Mouse (Mus musculus) embryonic facial prominence, embryonic 14.5 days (tissue): ENCODE measurements around the gene Cenpq. TPM values are rescaled to one million over a fixed set of nuclear protein-coding genes. Genes with fewer than 3 reads are reported as not detected.

Experiments
- ATAC-seq: fragments of 200-750 bp; cut with Nextera tagmentation; 2 replicates; pipeline ENCODE4 v1.8.0; 2017; ENCODE audit warnings: low read depth, moderate number of reproducible peaks, moderate TSS enrichment
- DNase-seq: peaks from one replicate; pipeline ENCODE4 v3.0.0-alpha.2; 2015; ENCODE audit warnings: low spot score
- H3K27ac ChIP-seq: fragments of 300-500 bp; sonication (generic); replicated peaks from 2 replicates; pipeline ENCODE4 v1.5.1; 2014; ENCODE audit warnings: low read depth, mild to moderate bottlenecking, low read length, moderate library complexity
- H3K27me3 ChIP-seq: fragments of 300-500 bp; sonication (generic); replicated peaks from 2 replicates; pipeline ENCODE4 v1.6.1; 2014; ENCODE audit warnings: low read length; ENCODE audit not compliant: control insufficient read depth, insufficient read depth
- H3K36me3 ChIP-seq: fragments of 300-500 bp; sonication (generic); 2 replicates; pipeline ENCODE4 v1.6.1; 2014; ENCODE audit warnings: low read length, mixed read lengths; ENCODE audit not compliant: control insufficient read depth, insufficient read depth
- H3K4me1 ChIP-seq: fragments of 300-500 bp; sonication (generic); 2 replicates; pipeline ENCODE4 v1.6.1; 2014; ENCODE audit warnings: antibody characterized with exemption, low read length; ENCODE audit not compliant: control insufficient read depth, insufficient read depth
- H3K4me2 ChIP-seq: fragments of 300-500 bp; sonication (generic); 2 replicates; pipeline ENCODE4 v1.6.1; 2014; ENCODE audit warnings: low read depth, mild to moderate bottlenecking, low read length, moderate library complexity, mixed read lengths
- H3K4me3 ChIP-seq: fragments of 300-500 bp; sonication (generic); 2 replicates; pipeline ENCODE4 v1.5.1; 2014; ENCODE audit warnings: low read depth, mild to moderate bottlenecking, low read length
- H3K9ac ChIP-seq: fragments of 300-500 bp; sonication (generic); 2 replicates; pipeline ENCODE4 v1.6.1; 2014; ENCODE audit warnings: low read depth, mild to moderate bottlenecking, low read length, moderate library complexity, mixed read lengths
- H3K9me3 ChIP-seq: fragments of 300-500 bp; sonication (generic); 2 replicates; pipeline ENCODE4 v1.6.1; 2016; ENCODE audit warnings: low read length; ENCODE audit not compliant: control insufficient read depth
- WGBS: fragments of 180-500 bp; shearing (Covaris S2); extraction: QIAGEN DNeasy Blood & Tissue Kit; methylation state at CpG from one replicate; pipeline ENCODE4 v1.1.7; 2014; 5-methylcytosine and 5-hydroxymethylcytosine counted together
- polyA plus RNA-seq: library from polyadenylated mRNA; unstranded; fragments of >200 nt; fragmentation: Nextera tagmentation; extraction: Ambion mirVana; gene quantifications from 2 replicates; pipeline ENCODE4 v1.2.1, GENCODE M21; 2014

Gene Cenpq
- polyA plus RNA-seq, 1 experiment from 2014 or later: 18.9 TPM

GRCm38 (mm10) chr17:40877741-40878140, 57.1 kb downstream of the Cenpq start:
- ATAC-seq (no peak), DNase-seq (no peak)
- peaks cover 11% of the 10 kb centered on the region for H3K4me1 ChIP-seq
- no peak overlapping the region for H3K9ac ChIP-seq
- peak overlapping the region; percentile 85; the same call in 1 of the 2 replicates for H3K4me2 ChIP-seq
- H3K4me3 ChIP-seq: no peak overlapping the region
- 47% methylated on average over 3 of the region's 3 CpGs for WGBS
- no peaks in the 10 kb centered on the region for H3K36me3 ChIP-seq
- no peak overlapping the region for H3K27ac ChIP-seq
- H3K9me3 ChIP-seq: no peaks in the 10 kb centered on the region
- H3K27me3 ChIP-seq: no peaks in the 10 kb centered on the region

GRCm38 (mm10) chr17:40875568-40875967, 59.3 kb downstream of the Cenpq start:
- ATAC-seq: no peak
- Histone ChIP-seq H3K27me3 (no peaks in the 10 kb centered on the region), H3K4me1 (peaks cover 7% of the 10 kb centered on the region; the same call in 1 of the 2 replicates), H3K27ac (no peak overlapping the region), H3K36me3 (no peaks in the 10 kb centered on the region), H3K4me3 (no peak overlapping the region), H3K4me2 (no peak overlapping the region), H3K9me3 (no peaks in the 10 kb centered on the region), H3K9ac (no peak overlapping the region)
- WGBS: 89% methylated on average over 1 of the region's 1 CpGs
- no peak for DNase-seq

GRCm38 (mm10) chr17:40874701-40875100, 60.1 kb downstream of the Cenpq start:
- Histone ChIP-seq H3K36me3 (no peaks in the 10 kb centered on the region), H3K9ac (no peak overlapping the region), H3K4me3 (no peak overlapping the region), H3K27me3 (no peaks in the 10 kb centered on the region), H3K4me1 (peaks cover 5% of the 10 kb centered on the region; the same call in 1 of the 2 replicates), H3K9me3 (no peaks in the 10 kb centered on the region), H3K27ac (no peak overlapping the region), H3K4me2 (no peak overlapping the region)
- DNase-seq: no peak
- ATAC-seq: no peak
- 79% methylated on average over 3 of the region's 3 CpGs for WGBS

GRCm38 (mm10) chr17:40873582-40874011, 61.2 kb downstream of the Cenpq start:
- WGBS: 46% methylated on average over 2 of the region's 2 CpGs
- ATAC-seq (no peak), DNase-seq (no peak)
- Histone ChIP-seq H3K4me3 (no peak overlapping the region), H3K4me2 (no peak overlapping the region), H3K4me1 (peaks cover 5% of the 10 kb centered on the region; the same call in 1 of the 2 replicates), H3K27ac (no peak overlapping the region), H3K27me3 (no peaks in the 10 kb centered on the region), H3K9me3 (no peaks in the 10 kb centered on the region), H3K36me3 (no peaks in the 10 kb centered on the region), H3K9ac (no peak overlapping the region)

Other genes with a start within 250 kb of the Cenpq start
- gene Esp1, start 207.9 kb downstream of the Cenpq start, polyA plus RNA-seq: not detected in 2 replicates
- not detected in 2 replicates for gene Crisp2, start 128.0 kb downstream of the Cenpq start, polyA plus RNA-seq
- 0.42 and 0.55 TPM in 2 replicates for gene Rhag, start 123.9 kb downstream of the Cenpq start, polyA plus RNA-seq
- 1.1 and 1.6 TPM in 2 replicates for gene 9130008F23Rik, start 54.5 kb downstream of the Cenpq start, polyA plus RNA-seq
- 0.35 and 0.48 TPM in 2 replicates for gene Glyatl3, start 20.7 kb downstream of the Cenpq start, polyA plus RNA-seq
- 35.8 and 36.1 TPM in 2 replicates for gene Mut, start 362 bp downstream of the Cenpq start, polyA plus RNA-seq